Mouse (Mus musculus): ENCODE measurements around the gene Lancl1.
A peak's percentile ranks its signal among the peaks of the same experiment; 100 is the strongest.

The Lancl1 gene

DNA sequence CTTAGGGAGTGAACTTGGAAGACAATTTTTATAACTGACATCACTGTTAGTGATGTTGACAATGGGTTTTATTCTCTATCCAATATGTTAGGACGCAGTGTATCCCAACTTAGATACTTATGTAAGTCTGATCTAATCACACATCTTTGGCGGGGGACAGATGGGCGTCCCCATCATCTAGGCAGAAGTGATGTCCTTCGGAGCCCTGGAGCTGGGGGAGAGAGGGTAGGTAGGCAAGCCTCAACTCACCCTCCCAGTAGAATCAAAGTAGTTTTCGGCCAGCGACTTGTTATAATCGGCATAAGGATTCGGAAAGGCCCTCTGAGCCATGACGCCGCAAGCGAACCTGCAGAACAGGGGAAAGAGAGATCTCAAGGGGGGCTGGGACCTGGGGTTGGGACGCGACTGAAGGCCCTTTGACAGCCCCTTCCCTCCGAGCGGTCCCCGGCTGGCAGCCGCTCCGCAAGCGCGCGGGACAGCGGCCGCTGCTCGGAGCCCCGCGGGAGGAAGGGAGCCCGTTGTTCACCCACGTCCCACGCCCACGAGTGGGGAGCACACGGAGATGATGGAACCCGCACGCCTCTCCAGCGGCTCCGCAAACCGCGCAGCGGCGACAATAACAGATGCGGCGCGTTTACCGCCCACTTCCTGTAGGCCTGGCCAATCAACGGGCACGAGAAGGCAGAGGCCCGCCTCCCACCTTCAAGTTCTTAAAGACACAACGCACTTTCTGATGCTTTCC, at the start of gene Lancl1:
TSS of gene Lancl1 (minus strand) at position 627 of the 742 bp plus-strand sequence.
- DNase-seq = peak; percentile 91 to 93

DNA sequence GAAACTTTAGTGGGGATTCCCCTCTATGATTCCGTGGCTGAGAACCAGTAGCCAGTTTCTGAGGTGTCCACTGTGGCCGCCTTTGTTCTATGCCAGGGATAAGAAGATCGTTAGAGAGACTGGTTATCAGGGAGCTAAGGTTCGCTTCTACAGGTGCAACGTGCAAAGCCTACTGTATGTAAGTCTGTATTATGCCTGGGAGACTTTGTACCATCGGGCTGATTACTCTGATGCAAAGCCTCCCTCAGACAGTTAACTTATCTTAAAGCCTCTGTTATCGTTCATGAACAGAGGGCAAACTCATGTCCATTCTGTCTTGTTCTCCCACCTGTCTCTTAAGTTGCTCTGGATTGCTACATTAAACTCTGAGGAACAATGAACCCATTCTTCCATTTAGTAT, 40.5 kb upstream of the Lancl1 start:
- no peak for DNase-seq

DNA sequence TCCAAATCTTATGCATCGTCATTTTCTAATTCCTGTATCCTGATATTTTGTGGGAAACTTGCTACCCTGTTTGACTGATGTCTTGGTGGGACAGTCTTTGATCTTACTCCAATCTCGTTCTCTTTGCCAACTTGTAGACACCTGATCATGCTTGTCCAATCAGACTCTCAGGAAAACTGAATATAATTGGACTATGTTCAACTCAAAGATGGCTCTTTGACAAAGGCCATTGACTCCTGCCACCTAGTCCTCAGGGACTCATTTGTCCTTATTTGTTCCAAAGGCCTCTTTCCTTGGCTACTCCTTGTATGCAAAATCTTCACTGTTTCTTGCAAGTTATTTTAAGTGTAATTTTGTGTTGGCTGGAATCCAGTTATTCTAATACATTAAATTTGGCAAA, 40.0 kb upstream of the Lancl1 start:
- no peak for DNase-seq

GRCm38 (mm10) chr1:67077739-67078138, 39.1 kb upstream of the Lancl1 start:
- no peak for DNase-seq

- no peak for DNase-seq
Measured at GRCm38 (mm10) chr1:67067561-67067960, 28.9 kb upstream of the Lancl1 start.

- no peak for DNase-seq
Measured at GRCm38 (mm10) chr1:67065347-67066270, 26.9 kb upstream of the Lancl1 start.

DNA sequence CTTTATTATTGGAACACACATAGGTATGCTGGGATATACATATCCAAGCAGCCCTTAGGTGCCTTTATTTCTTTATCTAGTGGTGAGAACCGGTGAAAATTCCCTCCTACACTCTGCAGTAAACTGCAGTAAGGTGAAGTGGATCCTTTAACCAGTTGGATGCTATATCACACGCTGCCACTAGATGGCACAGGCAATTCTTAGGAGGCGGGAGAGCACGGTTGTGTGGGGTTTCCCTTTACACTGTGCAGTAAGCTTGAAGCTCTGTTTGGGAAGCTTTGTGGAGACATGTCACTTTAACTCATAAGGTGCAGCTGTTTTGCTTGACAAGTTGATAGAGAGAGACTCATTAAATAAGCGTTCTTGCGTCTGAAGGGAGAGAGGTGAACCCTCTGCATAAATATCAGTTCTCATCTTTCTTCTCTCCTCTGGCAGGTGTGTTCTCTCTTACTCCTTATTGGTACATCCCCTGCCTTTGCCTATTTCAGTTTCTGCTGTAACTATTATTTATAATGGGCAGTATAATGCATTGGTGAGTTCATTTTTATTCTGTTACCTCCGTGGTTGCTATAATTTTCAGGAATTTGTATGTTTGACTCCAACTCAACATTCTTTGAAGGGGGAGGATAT, 22.9 kb upstream of the Lancl1 start:
- DNase-seq = peak; percentile 40 to 78

- DNase-seq = no peak
Measured at GRCm38 (mm10) chr1:67055816-67056215, 17.1 kb upstream of the Lancl1 start.

- no peak for DNase-seq
Measured at GRCm38 (mm10) chr1:67052721-67053120, 14.0 kb upstream of the Lancl1 start.

GRCm38 (mm10) chr1:67049600-67049999, 10.9 kb upstream of the Lancl1 start:
- DNase-seq = no peak

GRCm38 (mm10) chr1:67048696-67049095, 10.0 kb upstream of the Lancl1 start:
- no peak for DNase-seq

DNA sequence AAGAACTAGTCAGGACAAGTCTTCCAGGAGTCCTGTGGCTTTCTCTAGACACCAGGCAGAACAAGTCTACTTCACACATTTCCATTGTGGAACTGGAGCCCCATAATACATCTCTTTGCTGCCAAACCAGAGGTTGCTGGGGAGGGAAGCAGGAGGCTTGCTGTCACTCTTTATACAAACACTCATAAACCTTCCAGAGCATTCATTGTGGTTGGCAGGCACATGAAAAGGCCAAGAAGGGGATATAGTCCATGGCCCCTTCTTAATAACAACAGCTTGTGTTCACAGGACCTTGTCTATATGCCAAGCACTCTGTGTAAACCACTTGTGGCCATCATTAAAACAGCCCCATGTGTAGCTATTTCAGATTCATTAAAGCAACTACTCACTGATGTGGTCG, 6.4 kb upstream of the Lancl1 start:
- no peak for DNase-seq

- no peak for DNase-seq
Measured at GRCm38 (mm10) chr1:67042583-67042982, 3.9 kb upstream of the Lancl1 start.

- DNase-seq = no peak
Measured at GRCm38 (mm10) chr1:67039083-67039482, 411 bp upstream of the Lancl1 start.

GRCm38 (mm10) chr1:67037198-67037597, 1.5 kb downstream of the Lancl1 start:
- no peak for DNase-seq

GRCm38 (mm10) chr1:67033278-67033677, 5.4 kb downstream of the Lancl1 start:
- DNase-seq = no peak

GRCm38 (mm10) chr1:67026927-67027511, 11.7 kb downstream of the Lancl1 start:
- DNase-seq = no peak

DNA sequence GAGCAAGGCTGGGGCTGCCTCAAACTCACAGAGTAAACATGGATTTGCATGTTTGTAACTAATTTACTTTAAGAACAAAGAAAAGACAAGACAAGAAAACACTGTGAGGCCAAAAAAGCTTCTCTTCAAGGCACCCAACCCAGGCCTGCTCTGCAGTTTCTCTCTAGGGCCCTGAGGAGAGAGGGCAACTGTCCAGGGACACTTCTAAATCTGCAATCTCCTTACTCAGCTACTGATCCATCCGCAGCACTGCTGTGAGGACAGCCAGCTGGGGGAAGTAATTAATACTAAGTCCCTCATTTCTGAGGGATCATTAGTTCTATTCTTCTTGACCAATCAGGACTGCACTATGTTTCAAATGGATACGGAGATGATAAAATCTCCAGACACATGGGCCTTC, 12.5 kb downstream of the Lancl1 start:
- no peak for DNase-seq

DNA sequence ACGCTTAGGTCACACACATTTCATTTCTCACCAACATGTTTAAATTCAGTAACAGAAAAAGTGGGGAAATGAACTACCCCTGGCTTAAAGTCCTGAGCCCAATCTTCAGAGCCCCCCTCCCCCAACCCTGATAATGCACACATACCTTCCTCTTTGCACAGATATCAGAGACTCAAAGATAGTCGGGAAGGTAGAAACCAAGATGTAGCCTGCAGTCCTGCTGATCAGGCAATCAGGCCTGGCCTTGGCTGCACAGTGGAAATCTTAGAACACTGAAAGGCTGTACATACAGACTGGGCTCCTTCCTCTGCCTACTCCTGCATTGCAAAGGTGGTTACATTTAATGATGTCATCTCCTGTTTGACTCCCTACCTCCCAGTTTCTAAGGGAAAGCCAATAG, 15.9 kb downstream of the Lancl1 start:
- DNase-seq = no peak

GRCm38 (mm10) chr1:67022051-67022450, 16.6 kb downstream of the Lancl1 start:
- DNase-seq = no peak

GRCm38 (mm10) chr1:67020637-67021161, 18.0 kb downstream of the Lancl1 start:
- no peak for DNase-seq

DNA sequence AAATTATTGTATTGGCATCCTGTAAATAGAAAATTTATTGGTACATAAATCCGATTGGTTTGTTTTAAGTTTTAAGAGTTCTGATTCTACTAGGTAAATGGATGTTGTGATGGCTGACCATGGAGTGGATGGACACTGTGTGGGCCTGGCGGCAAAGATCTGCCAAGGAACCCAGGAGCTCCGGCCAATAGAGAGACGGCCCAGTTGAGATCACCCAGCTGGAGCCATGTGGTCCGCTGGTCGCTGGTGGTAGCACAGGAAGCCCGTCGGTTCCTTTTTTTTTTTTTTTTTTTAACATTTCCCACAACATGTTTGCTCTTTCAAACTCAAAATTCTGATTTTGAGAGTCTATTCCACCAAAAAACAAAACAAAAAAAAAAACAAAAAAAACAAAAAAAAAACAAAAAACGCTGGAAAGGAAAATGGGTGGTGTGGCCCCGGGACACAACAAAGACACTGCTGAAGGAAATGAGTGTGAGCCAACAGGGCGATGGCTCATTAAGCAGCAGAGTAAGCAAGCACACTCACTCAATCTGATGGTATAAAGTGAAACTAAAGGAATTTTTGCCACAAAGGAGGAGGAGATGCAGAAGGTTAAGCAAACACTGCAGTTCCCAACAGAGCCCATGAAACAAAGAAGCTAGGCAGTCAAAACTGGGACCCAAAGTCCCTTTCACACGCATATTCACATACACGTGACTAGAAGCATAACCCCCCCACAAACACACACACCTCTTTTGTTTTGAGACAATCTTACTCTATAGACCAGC, 21.4 kb downstream of the Lancl1 start:
- DNase-seq = peak in 1 of 2 experiments; percentile 10
